Mouse (Mus musculus): ENCODE results near the gene Ywhab. TPM values are rescaled to one million over a fixed set of nuclear protein-coding genes. Genes with fewer than 3 reads are reported as not detected.

The Ywhab gene
- polyA plus RNA-seq, 1 experiment = 250 TPM

DNA sequence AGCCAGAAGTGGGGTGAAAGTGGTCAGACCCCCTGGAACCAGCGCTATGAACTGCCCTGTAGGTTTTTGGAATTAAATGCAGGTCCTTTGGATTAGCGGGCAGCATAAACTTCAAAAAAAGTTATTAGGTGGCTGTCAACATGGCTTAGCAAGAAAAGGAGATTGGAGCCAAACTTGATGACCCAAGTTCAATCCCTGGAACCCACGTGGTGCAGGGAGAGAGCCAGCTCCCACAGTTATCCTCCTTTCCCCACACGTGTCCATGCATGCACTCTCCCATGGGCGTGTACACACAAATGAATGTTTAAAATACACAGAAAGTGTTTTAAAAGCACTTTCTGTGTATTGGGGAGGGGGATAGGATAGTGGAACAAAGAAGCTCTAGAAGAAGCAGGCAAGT is 15.7 kb downstream of the Ywhab start:
- H3K27me3 ChIP-seq (ENCODE audit: control insufficient read depth, insufficient read depth, low read length) = no peaks in the 10 kb centered on the region
- H3K4me1 ChIP-seq (ENCODE audit: control insufficient read depth, insufficient read depth, low read length) = peaks cover 13% of the 10 kb centered on the region
- DNase-seq = no peak
- 67% methylated on average over 5 of the region's 5 CpGs for WGBS
- TF ChIP-seq CTCF (IDR thresholded peaks at IDR 0.05; ENCODE audit: borderline replicate concordance, insufficient read depth, low read depth, low read length) (no peak), POLR2A (IDR thresholded peaks at IDR 0.05; ENCODE audit: borderline replicate concordance, insufficient read depth, low read length) (no peak)
- H3K27ac ChIP-seq (ENCODE audit: insufficient read depth, low read length) = no peak overlapping the region
- H3K4me3 ChIP-seq (replicated peaks; ENCODE audit: insufficient read depth, low read depth, low read length) = no peak overlapping the region

GRCm38 (mm10) chr2:164010944-164011343 is 16.2 kb downstream of the Ywhab start:
- no peak for DNase-seq
- no peak for TF ChIP-seq CTCF (IDR thresholded peaks at IDR 0.05; ENCODE audit: borderline replicate concordance, insufficient read depth, low read depth, low read length)
- TF ChIP-seq POLR2A (IDR thresholded peaks at IDR 0.05; ENCODE audit: borderline replicate concordance, insufficient read depth, low read length) = no peak
- H3K4me3 ChIP-seq (replicated peaks; ENCODE audit: insufficient read depth, low read depth, low read length) = no peak overlapping the region
- no peaks in the 10 kb centered on the region for H3K27me3 ChIP-seq (ENCODE audit: control insufficient read depth, insufficient read depth, low read length)
- H3K4me1 ChIP-seq (ENCODE audit: control insufficient read depth, insufficient read depth, low read length) = peaks cover 13% of the 10 kb centered on the region
- no peak overlapping the region for H3K27ac ChIP-seq (ENCODE audit: insufficient read depth, low read length)
- 81% methylated on average over 3 of the region's 3 CpGs for WGBS

DNA sequence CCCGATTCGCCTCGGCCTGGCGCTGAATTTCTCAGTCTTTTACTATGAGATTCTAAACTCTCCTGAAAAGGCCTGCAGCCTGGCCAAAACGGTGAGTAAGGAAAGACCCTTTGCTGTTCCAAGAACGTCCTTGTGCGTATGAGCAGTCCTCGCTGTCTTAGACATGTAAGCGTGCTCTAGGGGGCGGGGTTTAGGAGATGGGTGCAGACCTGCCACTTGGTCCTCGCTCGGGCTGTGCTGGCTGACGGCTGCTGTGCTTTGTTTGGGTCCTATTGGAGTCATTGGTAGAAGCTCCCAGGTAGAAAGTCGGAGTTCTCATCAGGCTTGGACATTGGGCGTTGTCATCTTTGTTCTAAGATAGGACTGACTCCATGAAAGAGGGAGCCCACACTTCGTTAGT is 20.5 kb downstream of the Ywhab start:
- no peak overlapping the region for H3K4me3 ChIP-seq (replicated peaks; ENCODE audit: insufficient read depth, low read depth, low read length)
- 92% methylated on average over 16 of the region's 16 CpGs for WGBS

DNA sequence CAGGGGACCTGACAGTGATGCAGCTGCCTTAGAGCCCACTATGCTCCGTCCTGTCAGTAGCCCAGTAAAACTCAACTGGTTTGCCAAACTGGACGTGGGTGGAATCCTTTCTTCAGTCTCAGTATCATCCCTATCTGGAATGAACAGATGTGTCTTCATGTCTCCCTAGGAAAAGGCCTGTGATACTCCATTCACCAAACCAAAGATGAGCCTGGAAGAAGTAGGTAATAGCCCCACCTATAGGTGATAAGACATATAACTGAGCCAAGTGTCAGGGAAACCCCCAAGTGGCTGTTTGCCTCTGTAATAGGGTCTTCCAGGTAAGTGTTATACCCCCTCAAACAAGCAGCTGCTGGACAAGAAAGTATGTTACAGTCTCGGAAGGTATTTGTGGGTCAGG is 24.1 kb downstream of the Ywhab start:
- H3K4me3 ChIP-seq (replicated peaks; ENCODE audit: insufficient read depth, low read depth, low read length) = no peak overlapping the region
- no peaks in the 10 kb centered on the region for H3K27me3 ChIP-seq (ENCODE audit: control insufficient read depth, insufficient read depth, low read length)
- H3K4me1 ChIP-seq (ENCODE audit: control insufficient read depth, insufficient read depth, low read length) = no peaks in the 10 kb centered on the region; the same call in 1 of the 2 replicates
- TF ChIP-seq POLR2A (IDR thresholded peaks at IDR 0.05; ENCODE audit: borderline replicate concordance, insufficient read depth, low read length) = no peak
- 0 out of 2 replicates have a peak, but pooled peaks have one; percentile 13 for TF ChIP-seq CTCF (IDR thresholded peaks at IDR 0.05; ENCODE audit: borderline replicate concordance, insufficient read depth, low read depth, low read length)
- no peak for DNase-seq
- WGBS = 85% methylated on average over 3 of the region's 3 CpGs
- H3K27ac ChIP-seq (ENCODE audit: insufficient read depth, low read length) = no peak overlapping the region

More for the DNA sequence above, 20.5 kb downstream of the Ywhab start:
- TF ChIP-seq POLR2A (IDR thresholded peaks at IDR 0.05; ENCODE audit: borderline replicate concordance, insufficient read depth, low read length) (no peak), CTCF (IDR thresholded peaks at IDR 0.05; ENCODE audit: borderline replicate concordance, insufficient read depth, low read depth, low read length) (no peak)
- no peak for DNase-seq
- H3K27me3 ChIP-seq (ENCODE audit: control insufficient read depth, insufficient read depth, low read length) = no peaks in the 10 kb centered on the region
- peaks cover 8% of the 10 kb centered on the region; the same call in 1 of the 2 replicates for H3K4me1 ChIP-seq (ENCODE audit: control insufficient read depth, insufficient read depth, low read length)
- no peak overlapping the region for H3K27ac ChIP-seq (ENCODE audit: insufficient read depth, low read length)

GRCm38 (mm10) chr2:164019943-164020342 is 25.2 kb downstream of the Ywhab start:
- WGBS = 91% methylated on average over 4 of the region's 4 CpGs
- TF ChIP-seq CTCF (IDR thresholded peaks at IDR 0.05; ENCODE audit: borderline replicate concordance, insufficient read depth, low read depth, low read length) = no peak
- no peak for TF ChIP-seq POLR2A (IDR thresholded peaks at IDR 0.05; ENCODE audit: borderline replicate concordance, insufficient read depth, low read length)
- H3K27ac ChIP-seq (ENCODE audit: insufficient read depth, low read length) = no peak overlapping the region
- H3K27me3 ChIP-seq (ENCODE audit: control insufficient read depth, insufficient read depth, low read length) = no peaks in the 10 kb centered on the region
- no peak for DNase-seq
- no peaks in the 10 kb centered on the region; the same call in 1 of the 2 replicates for H3K4me1 ChIP-seq (ENCODE audit: control insufficient read depth, insufficient read depth, low read length)
- no peak overlapping the region for H3K4me3 ChIP-seq (replicated peaks; ENCODE audit: insufficient read depth, low read depth, low read length)

DNA sequence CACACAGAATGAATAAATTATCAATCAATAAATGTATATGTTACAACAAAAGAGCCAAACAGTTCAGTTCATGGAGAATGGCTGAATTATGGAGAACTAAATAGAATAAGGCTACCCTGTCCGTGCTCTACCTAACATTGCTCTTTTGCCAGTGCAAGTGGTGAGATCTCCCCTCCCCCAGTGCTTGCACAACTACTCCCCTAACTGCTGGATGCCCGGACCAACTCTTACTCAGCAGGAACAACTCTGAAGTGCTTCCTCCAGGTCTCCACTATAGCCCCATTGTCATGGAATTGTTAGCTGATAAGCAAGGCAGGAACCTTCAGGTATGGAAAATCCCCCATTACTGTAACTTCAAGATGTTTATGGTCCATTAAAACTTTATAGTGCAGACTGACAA is 27.3 kb downstream of the Ywhab start:
- Histone ChIP-seq H3K27ac (ENCODE audit: insufficient read depth, low read length) (no peak overlapping the region), H3K4me3 (replicated peaks; ENCODE audit: insufficient read depth, low read depth, low read length) (no peak overlapping the region), H3K4me1 (ENCODE audit: control insufficient read depth, insufficient read depth, low read length) (no peaks in the 10 kb centered on the region; the same call in 1 of the 2 replicates), H3K27me3 (ENCODE audit: control insufficient read depth, insufficient read depth, low read length) (no peaks in the 10 kb centered on the region)
- TF ChIP-seq POLR2A (IDR thresholded peaks at IDR 0.05; ENCODE audit: borderline replicate concordance, insufficient read depth, low read length) (no peak), CTCF (IDR thresholded peaks at IDR 0.05; ENCODE audit: borderline replicate concordance, insufficient read depth, low read depth, low read length) (no peak)
- DNase-seq = no peak
- 55% methylated on average over 2 of the region's 2 CpGs for WGBS

- H3K4me3 ChIP-seq (replicated peaks; ENCODE audit: insufficient read depth, low read depth, low read length) = no peak within 1 kb of the TSS
- 75% methylated on average over 16 of the region's 16 CpGs for WGBS
- H3K27me3 ChIP-seq (ENCODE audit: control insufficient read depth, insufficient read depth, low read length) = no peaks in the 10 kb centered on the region
- H3K27ac ChIP-seq (ENCODE audit: insufficient read depth, low read length) = no peak within 1 kb of the TSS
- TF ChIP-seq CTCF (IDR thresholded peaks at IDR 0.05; ENCODE audit: borderline replicate concordance, insufficient read depth, low read depth, low read length) = no peak
- no peak for TF ChIP-seq POLR2A (IDR thresholded peaks at IDR 0.05; ENCODE audit: borderline replicate concordance, insufficient read depth, low read length)
- no peak for DNase-seq
- H3K4me1 ChIP-seq (ENCODE audit: control insufficient read depth, insufficient read depth, low read length) = no peaks in the 10 kb centered on the region
Measured at GRCm38 (mm10) chr2:164025150-164025549, 30.4 kb downstream of the Ywhab start, which contains the start of gene Pabpc1l. Gene Pabpc1l (plus strand): TSS chr2:164025450.

- Histone ChIP-seq H3K27me3 (ENCODE audit: control insufficient read depth, insufficient read depth, low read length) (no peaks in the 10 kb centered on the region), H3K4me3 (replicated peaks; ENCODE audit: insufficient read depth, low read depth, low read length) (no peak overlapping the region), H3K27ac (ENCODE audit: insufficient read depth, low read length) (no peak overlapping the region), H3K4me1 (ENCODE audit: control insufficient read depth, insufficient read depth, low read length) (no peaks in the 10 kb centered on the region)
- DNase-seq = no peak
- WGBS = 80% methylated on average over 10 of the region's 10 CpGs
- TF ChIP-seq CTCF (IDR thresholded peaks at IDR 0.05; ENCODE audit: borderline replicate concordance, insufficient read depth, low read depth, low read length) = no peak
- no peak for TF ChIP-seq POLR2A (IDR thresholded peaks at IDR 0.05; ENCODE audit: borderline replicate concordance, insufficient read depth, low read length)
Measured at GRCm38 (mm10) chr2:164031147-164031546, 36.4 kb downstream of the Ywhab start.

Data from cerebellum, adult 2 months (tissue).